Mouse (Mus musculus) G1E-ER4 (cell line): ENCODE data around the gene Ipcef1. TPM values are rescaled to one million over a fixed set of nuclear protein-coding genes. Genes with fewer than 3 reads are reported as not detected.

ENCODE experiments used
- GATA1 ChIP-seq: IDR thresholded peaks from one replicate; pipeline ENCODE4 v1.8.0; 2012; ENCODE audit warnings: low read length, inconsistent platforms
- polyA plus RNA-seq: library from polyadenylated mRNA; stranded (reverse); fragments of >175 nt; gene quantifications from 2 replicates; pipeline ENCODE4 v1.2.3, GENCODE M21; 2012

Ipcef1 gene
- polyA plus RNA-seq, 1 experiment = not detected

DNA sequence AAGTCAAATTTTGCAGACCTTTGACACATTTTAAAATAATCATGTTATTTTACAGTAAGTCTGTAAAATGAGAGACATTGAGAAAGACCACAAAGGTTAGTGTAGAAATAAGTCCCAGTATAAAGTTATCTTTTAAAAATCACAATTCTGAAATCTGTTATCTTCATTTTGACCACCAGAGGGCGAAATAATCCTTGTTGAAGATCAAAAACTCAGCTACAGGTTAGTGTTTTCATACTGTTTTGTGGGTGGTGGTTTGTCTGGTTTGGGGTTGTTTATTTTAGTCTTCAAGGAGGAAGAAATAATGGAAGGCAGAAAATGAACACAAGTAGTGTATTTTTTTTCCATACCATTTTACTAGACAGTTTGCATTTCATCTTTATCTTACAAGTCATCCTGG is 166.8 kb downstream of the Ipcef1 start:
- no peak for TF ChIP-seq GATA1

DNA sequence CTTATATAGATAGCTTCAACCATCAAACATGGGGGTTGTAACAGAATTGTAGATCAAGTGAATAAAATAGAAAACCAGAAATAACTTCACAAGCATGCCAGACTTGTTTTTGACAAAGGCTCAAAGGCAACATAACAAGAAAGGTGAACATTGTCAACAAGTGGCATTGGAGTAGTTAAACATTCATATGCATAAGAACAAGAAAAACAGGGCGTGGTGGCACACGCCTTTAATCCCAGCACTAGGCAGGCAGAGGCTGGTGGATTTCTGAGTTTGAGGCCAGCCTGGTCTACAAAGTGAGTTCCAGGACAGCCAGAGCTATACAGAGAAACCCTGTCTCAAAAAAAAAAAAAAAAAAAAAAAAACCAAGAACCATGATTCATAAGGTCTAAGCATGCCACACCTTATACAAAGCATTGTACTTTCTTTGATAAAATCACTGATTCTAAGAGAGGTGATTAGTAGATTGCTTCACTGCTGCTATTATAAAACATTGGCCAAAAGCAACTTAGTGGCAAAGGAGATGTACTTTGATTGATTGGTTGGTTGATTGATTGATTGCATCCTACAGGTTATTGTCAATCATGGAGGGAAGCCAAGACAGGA is 173.9 kb downstream of the Ipcef1 start:
- TF ChIP-seq GATA1 = no peak

DNA sequence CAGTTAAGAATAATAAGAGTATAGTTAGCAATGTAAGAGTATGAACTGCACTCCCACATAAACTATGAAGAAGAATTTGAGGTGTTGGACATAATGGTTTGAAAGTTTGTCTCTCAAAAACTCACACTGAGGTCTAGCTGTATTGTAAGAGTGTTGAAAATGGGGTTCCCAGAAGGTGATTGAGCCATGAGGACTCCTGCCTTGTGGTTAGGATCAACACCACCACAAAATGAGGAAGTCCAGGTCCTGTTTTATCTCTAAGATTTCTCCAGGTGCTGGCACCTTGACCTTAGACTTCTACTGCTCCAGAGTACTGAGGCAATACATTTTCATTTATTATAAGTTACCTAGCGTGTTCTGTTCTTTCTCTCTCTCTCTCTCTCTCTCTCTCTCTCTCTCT is 178.4 kb downstream of the Ipcef1 start:
- no peak for TF ChIP-seq GATA1

DNA sequence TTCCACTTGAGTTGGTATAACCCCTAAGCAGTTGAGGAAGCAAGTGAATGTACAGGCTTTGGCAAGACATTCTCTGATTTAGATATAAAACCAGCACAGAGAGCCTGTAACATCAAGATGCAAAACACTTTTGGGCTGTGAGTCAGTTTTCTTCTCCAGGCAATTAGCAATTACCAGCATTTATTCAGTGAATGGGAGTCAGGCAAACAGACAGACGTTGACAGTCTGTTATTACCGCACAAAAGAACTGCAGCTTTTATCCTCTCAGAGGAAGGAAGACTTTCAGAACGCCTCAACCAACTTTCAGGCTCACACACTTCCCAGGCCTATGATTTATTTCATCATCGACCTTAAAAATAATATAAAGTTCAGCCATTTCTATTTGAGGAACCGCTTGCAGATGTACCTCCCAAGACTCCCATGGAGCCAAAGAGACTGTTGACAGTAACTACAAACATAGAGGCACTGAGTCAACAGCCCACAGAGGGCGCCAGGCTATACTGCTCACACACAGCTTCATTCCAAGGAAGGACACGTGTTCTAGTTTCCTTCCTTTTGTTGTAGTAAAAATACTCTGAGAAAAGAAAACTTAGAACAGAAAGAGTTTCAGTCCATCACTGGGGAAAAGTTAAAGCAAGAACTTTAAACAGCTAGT is 180.7 kb downstream of the Ipcef1 start:
- no peak for TF ChIP-seq GATA1

DNA sequence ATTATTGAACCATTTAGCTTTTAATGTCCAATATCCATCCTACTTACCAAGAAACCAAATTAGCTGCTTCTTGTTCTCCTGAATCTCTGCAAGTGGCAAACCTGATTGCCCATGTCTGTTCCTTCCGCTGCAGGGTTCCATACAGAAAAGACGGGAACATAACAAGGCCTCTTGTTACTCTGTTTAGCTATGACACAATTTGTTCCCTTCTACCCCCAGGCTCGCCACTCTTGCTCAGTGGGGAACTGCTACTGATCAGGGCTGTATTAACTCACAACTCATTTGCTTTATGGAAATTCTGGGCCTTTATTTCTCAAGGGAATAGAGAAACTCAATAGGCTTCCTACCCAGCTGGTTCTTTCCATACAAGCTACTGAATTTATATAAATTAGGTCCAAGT is 196.5 kb downstream of the Ipcef1 start:
- no peak for TF ChIP-seq GATA1

DNA sequence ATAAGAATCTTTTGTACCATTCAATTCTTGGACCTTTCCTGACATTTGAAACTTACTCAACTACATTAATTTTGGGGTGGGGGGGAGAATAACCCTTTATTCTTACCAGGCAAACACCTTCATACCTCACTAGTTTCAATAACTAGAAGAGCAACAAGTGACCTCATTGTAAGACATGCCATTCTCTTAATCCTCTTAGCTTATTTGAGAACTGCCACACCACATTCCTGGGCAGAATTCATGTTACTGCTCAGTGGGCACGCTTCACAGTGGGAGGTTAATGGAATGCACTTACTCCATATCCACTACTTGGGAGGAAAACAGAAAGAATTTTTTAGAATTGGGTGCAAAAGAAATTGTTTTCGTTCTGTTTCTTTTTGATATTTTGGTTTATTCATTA is 203.4 kb downstream of the Ipcef1 start:
- no peak for TF ChIP-seq GATA1

DNA sequence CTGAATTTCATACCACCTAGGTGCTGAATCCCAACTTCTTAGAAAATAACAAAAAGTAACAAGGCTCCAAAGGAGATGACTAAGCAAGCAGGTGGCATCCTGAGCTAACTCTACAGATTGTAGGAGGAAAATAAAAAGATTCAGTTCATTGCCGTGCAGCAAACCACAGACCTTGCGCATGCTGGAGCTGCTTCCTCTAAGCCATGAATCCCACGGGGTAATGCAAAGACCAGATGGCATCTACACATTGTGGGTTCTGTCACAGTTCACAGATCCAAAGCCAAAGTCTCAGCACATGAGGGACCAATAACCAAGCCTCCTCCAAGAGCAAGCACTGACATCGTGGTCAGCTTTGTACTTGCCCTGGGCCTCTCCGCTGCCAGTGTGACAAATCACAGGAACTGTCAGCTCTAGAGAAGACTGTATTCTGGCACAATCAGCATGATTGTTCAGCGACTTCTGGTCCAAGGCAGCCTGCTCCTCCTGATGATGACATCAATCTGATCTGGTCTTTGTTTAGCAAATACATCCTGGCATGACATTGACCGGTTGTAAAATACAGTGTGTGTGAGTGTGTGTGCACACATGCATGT is 204.0 kb downstream of the Ipcef1 start:
- no peak for TF ChIP-seq GATA1

DNA sequence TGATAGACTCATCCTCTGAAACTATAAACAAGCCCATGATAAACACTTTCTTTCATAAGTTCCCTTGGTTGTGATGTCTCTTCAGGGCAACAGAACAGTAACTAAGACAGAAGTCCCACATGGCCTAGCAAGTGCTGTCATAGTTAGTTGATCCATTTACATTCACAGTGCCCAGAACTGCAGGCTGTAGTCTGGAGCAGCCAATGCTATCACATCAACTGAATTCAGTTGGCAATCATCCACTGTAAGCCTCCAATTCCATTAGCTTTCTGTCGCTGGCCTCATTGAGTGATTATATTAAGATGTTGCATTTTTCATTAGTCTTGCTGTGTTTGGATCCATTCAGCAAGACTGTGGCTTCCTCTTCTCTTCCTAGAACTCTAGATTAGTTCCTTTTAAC is 206.0 kb downstream of the Ipcef1 start:
- no peak for TF ChIP-seq GATA1

DNA sequence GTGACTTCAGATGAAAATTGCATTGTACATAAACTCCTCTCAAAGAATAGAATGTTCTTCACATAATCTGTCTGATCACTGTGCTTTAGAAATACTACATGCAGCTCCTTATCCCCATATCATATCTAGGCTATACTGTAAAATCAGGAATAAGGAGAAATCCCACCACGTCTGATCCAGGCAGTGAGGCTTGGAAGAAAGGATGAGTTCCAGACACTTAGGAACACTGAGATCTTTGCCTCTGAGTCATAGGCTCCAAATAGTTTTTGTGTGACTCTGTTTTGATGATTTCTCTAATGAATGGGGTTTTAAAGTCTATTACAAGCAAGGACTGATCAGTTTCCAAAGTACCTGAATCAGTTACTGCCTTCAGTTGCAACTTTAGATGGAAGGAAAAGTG is 210.1 kb downstream of the Ipcef1 start:
- no peak for TF ChIP-seq GATA1

Other genes starting within 250 kb of the Ipcef1 start
- not detected in 2 replicates for gene Cnksr3, start 159.8 kb upstream of the Ipcef1 start, polyA plus RNA-seq